Mouse (Mus musculus): ENCODE measurements at regions not wholly inside any gene's neighbourhood (a gene's known extent, or its start where the extent isn't known, plus 50 kb on each side); places are given as distances from the start of the nearest gene placed in this dataset.

GRCm38 (mm10) chr14:17203251-17204015 is 384.5 kb upstream of the Rarb start:
- TF ChIP-seq POLR2A (IDR thresholded peaks at IDR 0.05; ENCODE audit: extremely low read depth, insufficient read depth, low read length) (no peak), CTCF (IDR thresholded peaks at IDR 0.05; ENCODE audit: low read depth, low read length) (no peak)

Measured in liver, adult 2 months (tissue).